Mouse (Mus musculus) gastrocnemius, adult 18-20 months (tissue): Measurements from ENCODE around the gene Rhobtb3. TPM values are rescaled to one million over a fixed set of nuclear protein-coding genes. Genes with fewer than 3 reads are reported as not detected.

Experiments
- total RNA-seq, 2 experiments: library from RNA; stranded (reverse); gene quantifications; 2 replicates each; pipeline ENCODE4 v1.2.3; 2021

The Rhobtb3 gene
- total RNA-seq, 2 experiments from 2014 or later, result 15.4 to 19.0 TPM

Other genes with a start within 250 kb of the Rhobtb3 start
- gene Ell2, start 237.2 kb downstream of the Rhobtb3 start, total RNA-seq, result 10 to 100 TPM; 43.5 to 57.4 TPM
- 10 to 100 TPM; 29.0 to 31.2 TPM for gene Glrx, start 104.1 kb downstream of the Rhobtb3 start, total RNA-seq
- gene Spata9, start 23.2 kb upstream of the Rhobtb3 start, total RNA-seq, result not detected
- gene Rfesd, start 74.8 kb upstream of the Rhobtb3 start, total RNA-seq, result 10 to 100 TPM; 22.3 to 22.7 TPM
- gene Gpr150, start 113.1 kb upstream of the Rhobtb3 start, total RNA-seq, result not detected
- gene Arsk, start 154.7 kb upstream of the Rhobtb3 start, total RNA-seq, result 1 to 10 TPM; 3.7 to 4.8 TPM
- 10 to 100 TPM; 12.1 to 12.8 TPM for gene Ttc37, start 154.8 kb upstream of the Rhobtb3 start, total RNA-seq